Mouse (Mus musculus) layer of hippocampus, postnatal 36 days (tissue): Measurements from ENCODE around the gene Ifnl3. TPM values are rescaled to one million over a fixed set of nuclear protein-coding genes. Genes with fewer than 3 reads are reported as not detected.

Experiments used
- DNase-seq, 2 experiments: peaks; one replicate each; pipeline ENCODE4 v3.0.0; 2022
- microRNA-seq, 2 experiments: library from miRNA; unstranded; fragments of <30 nt; microRNA quantifications; one replicate each; pipeline ENCODE4 v1.2.0; 2021
- total RNA-seq, 2 experiments: library from RNA; stranded (reverse); gene quantifications; 2 replicates each; pipeline ENCODE4 v1.2.3; 2021

Ifnl3 gene
- total RNA-seq, 2 experiments from 2014 or later, result not detected

DNA sequence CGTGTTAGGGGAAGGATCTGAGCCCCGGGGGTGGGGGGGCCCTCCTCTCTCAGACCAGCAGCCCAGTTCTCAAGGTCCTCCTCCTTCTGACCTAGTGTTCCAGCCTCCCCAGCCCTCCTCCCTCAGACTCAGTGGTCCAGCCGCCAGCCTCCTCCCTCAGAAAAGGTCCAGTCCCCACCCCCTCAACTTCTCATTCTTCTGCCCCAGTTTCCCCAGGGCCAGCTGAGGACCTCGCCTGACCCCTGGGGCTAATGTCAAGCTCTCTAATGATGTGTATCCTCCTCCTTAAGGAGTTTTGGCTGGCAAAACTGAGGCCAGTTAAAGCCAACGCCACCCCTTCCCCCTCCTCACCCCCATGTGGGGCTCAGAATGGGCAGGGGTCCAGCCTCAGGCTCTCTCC is 24.5 kb downstream of the Ifnl3 start, which contains the start of gene Nccrp1:
Gene Nccrp1, minus strand, starts transcription at position 101 of the 400 bp plus-strand sequence.
- no peak for DNase-seq

DNA sequence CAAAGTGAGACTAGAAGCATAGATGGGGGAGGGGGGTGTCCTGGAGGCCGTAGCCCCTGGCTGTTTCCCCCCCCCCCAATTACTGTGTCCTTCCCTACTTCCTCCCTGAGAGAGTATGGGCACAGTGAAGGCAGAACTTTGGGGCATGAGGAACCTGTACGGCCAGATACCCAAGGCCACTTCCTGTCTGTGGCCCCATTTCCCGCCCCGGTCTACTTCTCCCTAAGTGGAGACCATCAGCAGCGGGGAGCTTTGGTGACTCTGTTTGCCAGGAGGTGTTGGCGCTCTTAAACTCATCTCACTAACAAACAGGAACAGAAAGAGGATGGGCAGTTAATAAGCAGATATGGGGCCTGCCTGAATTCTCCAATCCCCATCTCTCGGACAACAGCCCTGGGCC is 25.0 kb downstream of the Ifnl3 start:
- no peak for DNase-seq

DNA sequence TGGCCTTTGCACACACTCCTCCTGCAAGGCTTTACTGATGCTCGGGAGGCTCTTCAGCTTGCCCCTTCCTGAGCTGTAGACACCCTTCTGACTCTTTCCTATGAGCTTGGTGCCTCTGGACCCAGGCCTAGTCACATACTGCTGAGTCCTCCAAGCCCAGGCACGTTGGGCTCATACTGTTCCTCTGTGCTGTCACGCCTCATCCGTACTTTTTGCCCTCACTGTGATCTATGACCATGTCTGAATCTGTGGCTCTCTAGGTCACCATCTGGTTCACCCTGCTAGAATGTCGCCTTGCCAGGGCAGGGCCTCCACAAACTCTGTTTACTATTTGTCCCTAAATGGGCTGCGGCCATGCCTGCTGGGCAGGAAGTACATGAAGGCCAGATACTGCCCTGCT is 30.4 kb downstream of the Ifnl3 start:
- no peak for DNase-seq

DNA sequence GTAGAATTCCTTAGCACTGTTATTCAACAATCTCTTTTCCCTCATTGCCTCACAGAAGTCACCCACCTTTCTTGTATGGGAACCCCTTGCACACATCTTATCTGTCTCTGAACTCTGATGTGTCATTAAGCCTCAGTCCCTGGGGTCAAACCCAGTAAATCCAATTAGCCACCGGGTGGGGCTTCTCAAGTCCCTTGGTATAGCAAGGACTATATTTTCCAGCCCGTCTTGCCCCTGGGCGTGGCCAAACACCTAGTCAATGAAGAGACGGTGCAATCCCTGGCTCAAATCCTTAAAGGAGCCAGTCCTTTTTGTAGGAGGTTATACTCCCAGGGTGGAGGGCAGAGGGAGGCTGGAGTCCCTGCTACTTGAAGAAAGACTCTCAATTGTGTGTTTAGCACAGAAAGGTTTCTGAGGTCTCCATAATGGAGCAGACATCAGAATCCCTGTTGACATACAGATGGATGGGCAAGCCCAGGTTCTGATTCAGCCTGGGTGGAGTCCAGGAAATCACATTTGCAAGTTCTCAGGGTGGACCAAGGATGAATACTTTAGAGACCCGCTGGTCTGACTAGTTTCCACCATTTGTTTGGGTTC is 33.4 kb downstream of the Ifnl3 start:
- no peak for DNase-seq

DNA sequence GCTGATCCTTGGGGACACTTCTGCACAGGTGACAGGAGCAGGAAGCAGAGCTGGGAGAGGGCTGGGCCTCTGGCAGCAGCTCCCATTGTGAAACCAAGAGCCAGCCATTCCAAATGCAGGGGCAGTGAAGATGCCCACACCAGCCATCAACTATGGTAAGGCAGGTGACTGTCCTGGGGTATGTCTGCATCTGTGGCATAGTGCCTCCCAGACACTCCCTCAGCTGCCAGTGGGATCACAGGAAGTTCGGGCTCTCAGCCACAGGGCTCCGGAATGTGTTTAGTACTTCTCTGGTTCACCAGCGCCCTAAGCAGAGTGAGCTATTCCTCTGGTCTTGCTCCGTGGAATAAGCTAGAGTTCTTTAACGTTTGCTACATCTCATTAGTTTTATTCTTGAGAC is 34.4 kb downstream of the Ifnl3 start:
- DNase-seq, result no peak

DNA sequence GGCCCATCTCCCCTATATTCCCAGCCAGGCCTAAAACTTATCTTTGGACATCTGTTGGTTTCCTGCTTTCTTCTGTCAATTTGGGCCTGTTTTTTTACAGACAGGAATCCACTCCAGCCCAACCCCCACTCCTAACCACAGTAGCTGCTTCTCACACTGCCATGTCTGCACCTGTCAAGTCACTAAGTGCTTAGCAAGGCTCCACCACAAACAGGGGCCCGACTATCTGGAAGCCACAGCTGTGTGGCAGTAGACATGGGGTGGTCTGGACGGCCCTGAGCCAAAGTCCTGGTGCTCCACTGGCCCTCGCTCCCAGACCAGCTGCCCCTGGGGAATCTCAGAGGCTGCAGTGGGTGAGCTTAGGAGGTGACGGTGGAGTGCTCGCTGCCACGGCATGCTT is 35.1 kb downstream of the Ifnl3 start:
- DNase-seq, result no peak

DNA sequence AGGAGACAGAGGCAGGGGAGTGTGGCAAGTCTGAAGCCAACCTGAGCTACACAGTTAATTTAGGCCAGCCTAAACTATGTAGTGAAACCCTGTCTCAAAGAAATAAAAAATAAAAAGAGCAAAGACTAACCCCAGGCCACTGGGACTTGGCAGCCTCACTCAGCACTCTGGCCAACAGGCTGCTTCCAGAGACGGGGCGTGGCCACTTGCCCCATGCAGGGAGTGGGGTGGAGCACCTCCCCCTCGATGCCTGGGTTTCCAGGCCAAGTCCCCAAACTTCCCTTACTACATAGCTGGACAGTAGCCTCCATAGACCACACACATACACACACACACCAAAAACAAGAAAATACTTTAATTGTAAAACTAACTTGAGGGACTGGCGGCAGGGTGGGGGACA is 35.9 kb downstream of the Ifnl3 start:
- peak in 1 of 2 experiments; percentile 8 for DNase-seq

DNA sequence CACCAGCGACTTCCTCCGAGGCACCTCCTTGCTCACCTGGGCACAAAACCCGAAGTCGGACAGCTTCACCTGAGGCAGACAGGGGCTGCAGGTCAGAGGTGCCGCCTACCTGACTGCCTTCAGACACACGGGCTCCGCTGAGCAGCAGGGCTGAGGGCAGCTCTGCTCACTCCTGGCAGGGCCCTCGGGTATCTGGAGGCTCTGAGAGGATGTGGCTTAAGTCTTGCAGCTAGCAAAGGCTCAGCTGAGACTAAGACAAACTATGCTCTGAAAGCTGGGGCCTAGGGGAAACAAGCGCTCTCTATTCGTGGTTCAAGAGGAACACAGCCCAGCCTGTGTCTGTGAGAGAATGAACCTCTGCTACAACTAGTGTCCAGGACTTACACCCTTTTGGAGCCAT is 38.2 kb downstream of the Ifnl3 start:
- peak in 1 of 2 experiments; percentile 6 for DNase-seq

DNA sequence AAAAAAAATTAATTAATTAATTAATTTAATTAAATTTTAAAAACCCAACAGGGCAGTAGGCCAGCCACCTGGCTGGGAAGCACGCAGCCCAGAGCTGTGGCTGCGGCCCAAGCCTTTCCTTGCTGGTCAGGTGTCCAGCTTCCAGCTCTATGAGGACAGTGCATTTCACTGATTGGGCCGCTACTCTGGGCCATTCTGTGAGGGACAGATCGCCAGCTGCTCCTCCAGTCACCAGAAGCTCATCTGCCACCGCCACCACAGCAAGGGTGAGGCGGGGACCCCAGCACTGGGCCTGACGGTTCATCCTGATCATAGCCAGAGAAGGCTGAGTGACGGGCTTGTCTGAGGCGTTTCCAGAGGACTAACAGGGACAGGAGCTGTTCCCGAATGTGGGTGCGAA is 39.3 kb downstream of the Ifnl3 start:
- peak in 1 of 2 experiments; percentile 1 for DNase-seq

DNA sequence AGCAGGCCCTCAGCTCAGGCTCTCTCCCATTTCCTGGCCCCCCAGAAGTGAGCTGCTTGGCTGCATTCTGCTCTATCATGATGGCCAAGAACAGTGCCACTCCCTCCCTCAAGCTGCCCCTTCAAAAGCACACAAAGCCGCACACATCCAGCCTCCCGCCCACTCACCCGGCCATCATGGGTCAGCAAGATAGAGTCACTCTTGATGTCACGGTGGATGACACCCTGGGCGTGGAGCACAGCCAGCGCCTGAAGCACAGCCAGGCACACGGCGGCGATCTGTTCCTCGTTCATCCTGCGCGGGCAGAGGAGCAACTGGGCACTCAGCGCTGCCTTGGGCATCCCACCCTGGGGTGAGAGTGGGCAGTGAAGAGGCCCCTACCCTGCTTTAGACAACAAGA is 39.7 kb downstream of the Ifnl3 start:
- DNase-seq, result peak in 1 of 2 experiments; percentile 1

DNA sequence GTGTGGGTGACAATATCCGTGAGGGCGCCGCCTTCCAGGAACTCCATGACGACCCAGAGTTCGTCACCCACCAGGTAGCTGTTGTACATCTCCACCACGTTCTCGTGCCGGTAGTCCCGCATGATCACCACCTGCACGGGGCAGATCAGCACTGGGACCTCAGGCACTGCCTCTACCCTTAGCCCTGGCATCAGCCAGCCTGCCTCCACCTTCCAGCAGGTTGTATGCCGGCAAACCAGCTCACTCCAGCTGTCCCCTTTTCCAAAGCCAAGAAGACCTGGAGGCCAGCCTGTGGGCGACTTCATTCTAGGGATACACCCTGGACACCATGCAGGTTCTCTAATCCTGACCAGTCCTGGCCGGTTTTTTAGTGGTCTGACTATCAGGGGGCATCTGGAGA is 40.3 kb downstream of the Ifnl3 start:
- DNase-seq, result no peak

DNA sequence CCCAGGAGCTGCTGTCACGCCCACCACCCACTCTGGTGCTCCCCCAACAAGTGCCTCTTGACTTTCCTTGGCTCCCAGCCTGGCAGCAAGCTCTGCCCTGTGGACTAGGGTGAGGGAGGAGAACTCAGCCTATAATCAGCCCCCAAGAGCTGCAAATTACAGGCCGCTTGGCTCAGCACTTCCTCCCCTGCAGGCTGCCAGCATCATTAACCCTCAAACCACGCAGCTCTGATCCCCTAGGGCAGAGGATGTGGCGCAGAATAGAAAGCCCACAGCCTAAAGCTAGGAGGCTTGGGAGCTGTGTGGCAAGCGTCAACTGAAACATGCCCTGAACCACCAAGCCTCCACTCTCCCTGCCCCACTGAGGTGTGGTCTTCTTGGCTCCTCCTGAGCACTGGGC is 42.8 kb downstream of the Ifnl3 start:
- DNase-seq, result no peak

DNA sequence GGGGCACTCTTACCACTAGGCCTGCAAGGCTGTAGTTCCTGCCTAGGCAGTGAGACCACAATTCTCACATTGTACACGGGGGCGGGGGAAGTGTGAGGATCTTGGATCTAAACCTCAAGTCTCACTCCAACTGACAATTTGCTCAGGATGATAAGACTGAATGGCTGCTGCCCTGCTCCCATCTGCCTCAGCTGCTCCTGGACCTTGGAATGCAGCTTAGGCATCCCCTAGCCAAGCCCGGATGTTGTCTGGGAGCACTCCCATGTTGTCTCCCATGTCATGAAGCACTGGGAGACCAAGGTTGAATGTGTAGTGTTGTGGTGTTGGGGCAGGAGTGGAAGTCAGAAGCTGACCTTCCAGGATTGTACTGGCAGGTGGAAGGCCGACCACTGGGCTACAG is 44.9 kb downstream of the Ifnl3 start:
- no peak for DNase-seq

DNA sequence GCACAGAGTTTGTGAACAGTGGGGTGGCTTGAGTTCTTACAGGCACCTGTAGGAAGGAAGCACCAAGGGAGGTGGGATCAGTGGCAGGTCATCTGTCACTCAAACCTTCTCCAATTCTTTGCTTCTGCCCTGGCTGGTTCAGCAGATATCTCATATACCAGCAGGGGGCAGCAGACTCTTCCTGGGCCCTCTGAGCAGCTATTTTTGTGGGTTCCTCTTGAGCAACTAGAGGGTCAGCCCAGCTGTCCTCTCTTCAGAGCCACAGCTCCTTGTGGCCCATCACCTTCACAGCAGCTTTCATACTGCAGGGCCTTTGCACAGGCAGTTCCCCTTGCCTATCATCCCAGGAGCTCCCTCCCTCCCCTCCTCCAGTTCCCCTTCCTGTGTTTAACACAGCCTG is 45.6 kb downstream of the Ifnl3 start:
- peak; percentile 62 for DNase-seq

DNA sequence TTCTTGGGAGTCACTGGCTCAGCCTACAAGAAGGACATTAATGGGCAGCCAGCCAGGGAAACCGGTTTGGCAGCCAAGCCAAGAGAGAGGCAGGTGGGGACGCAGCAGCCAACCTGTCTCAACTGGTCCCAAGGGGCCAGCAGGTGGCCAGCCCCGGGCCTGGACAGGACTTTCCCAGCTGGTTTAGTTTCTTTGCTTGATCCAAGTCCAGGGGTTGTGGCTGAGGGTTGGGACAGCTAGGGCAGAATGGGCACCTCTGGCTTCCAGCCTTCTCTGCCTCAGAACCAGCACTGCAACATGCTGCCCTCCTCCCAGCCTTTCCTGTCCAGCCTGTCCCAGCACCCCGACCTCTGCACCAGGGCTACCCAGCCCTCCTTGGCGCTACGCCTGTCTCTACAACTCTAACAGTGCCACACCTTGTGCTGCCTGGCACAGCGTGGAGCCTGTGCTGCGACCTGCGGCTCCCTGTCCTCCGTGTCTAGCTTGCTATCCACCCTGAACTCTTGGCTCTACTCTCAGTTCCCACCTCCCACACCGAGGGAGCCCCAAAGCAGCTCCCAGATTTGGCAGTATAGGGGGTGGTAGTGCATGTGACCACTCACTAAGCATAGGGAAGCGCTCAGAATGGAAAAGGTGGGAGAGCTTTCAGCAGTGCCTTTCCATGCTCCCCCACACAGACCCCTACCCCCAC is 47.8 kb downstream of the Ifnl3 start:
- DNase-seq, result no peak

DNA sequence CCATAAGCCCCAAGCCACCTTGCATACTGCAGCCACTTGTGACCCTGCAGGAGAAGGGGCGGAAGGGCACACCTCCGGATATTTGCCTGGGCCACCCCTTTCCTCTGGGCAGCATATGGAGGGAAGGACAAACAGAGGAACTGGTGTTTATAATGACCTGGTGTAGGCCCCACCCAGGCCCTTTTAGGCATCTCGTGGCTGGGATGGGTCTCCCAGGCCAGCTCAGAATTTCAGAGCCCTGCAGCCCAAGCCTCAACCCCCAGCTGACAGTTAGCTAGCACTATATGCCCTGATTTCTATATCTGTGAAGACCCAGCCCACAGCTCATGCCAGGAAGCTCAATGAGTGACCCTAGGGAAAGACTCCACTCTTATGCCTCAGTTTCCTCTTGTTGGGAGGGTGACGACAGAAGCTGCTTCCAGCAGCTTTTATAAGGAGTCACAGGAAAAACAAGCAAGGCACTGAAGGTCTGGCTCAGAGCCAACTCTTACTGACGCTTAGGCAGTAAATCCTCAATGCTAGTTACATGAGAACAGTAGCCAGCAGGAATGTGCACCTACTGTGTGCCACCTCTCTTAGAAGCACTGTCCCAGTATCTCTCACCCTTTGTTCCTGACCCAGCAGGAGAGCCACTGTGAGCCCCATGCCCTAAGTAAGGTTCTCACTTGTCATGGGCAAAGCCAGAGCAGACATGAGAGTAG is 48.5 kb downstream of the Ifnl3 start:
- DNase-seq, result no peak

DNA sequence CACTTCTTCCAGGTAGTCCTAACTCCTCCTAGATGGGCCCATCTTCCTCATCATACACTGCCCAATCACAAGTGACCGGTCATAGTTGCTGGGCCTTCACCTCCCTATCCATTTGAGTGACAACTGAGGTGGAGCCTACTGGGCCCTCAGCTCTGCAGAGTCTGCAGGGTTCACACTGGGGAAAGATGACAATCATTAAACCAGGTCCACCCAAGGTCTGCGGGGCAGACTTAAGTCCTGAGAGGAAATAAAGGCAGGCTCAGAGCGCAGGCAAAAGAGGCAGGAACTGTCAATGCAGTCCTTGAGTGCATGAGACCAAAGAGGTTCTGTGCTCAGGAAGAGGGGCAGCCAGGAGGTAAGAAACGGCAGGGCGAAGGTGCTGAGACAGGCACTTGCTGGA is 50.1 kb downstream of the Ifnl3 start:
- DNase-seq, result no peak

DNA sequence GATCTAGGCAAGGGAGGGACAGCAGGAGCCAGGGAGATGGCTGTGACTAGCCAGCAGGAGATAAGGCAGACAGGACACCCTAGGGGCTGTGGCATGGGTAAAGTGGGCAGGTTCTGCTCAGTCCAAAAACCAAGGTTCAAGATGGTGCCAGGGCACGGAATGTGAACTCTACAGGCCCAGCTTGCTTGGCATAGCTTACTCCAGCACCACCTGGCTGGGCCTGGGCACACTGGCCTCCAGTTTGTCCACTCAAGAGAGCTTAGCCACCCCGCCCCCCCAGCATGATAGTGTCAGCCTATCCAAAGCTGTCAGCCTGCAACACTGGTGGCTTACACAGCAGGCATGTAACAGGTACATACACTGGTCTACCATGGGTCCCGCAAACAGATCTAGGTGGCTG is 50.6 kb downstream of the Ifnl3 start:
- no peak for DNase-seq

Small RNA genes within 50 kb of the gene (microRNA-seq; reads per million reads assigned to microRNA genes)
- gene Mir7049, result 0.63 to 2.1 reads per million in 2 experiments

Other genes starting within 250 kb of the Ifnl3 start
- 10 to 100 TPM; 36.5 to 36.8 TPM for gene Eid2b, start 245.1 kb upstream of the Ifnl3 start, total RNA-seq
- 1 to 10 TPM in 1 of 2 experiments, under 1 TPM in 1; 0.27 to 1.8 TPM for gene Selenov, start 231.7 kb upstream of the Ifnl3 start, total RNA-seq
- gene Dll3, start 220.6 kb upstream of the Ifnl3 start, total RNA-seq, result 1 to 10 TPM; 2.1 to 2.8 TPM
- gene Timm50, start 210.8 kb upstream of the Ifnl3 start, total RNA-seq, result 10 to 100 TPM; 41.1 to 42.1 TPM
- 100 to 1,000 TPM; 114 to 122 TPM for gene Supt5, start 184.1 kb upstream of the Ifnl3 start, total RNA-seq
- gene Rps16, start 172.2 kb upstream of the Ifnl3 start, total RNA-seq, result 100 to 1,000 TPM; 454 to 471 TPM
- 1 to 10 TPM; 5.5 to 7.4 TPM for gene Plekhg2, start 150.2 kb upstream of the Ifnl3 start, total RNA-seq
- 1 to 10 TPM; 3.1 to 3.9 TPM for gene Zfp36, start 142.6 kb upstream of the Ifnl3 start, total RNA-seq
- gene Med29, start 130.1 kb upstream of the Ifnl3 start, total RNA-seq, result 10 to 100 TPM; 18.3 to 19.6 TPM
- 10 to 100 TPM; 68.9 to 70.1 TPM for gene Paf1, start 129.9 kb upstream of the Ifnl3 start, total RNA-seq
- gene Gmfg, start 85.4 kb upstream of the Ifnl3 start, total RNA-seq, result 1 to 10 TPM; 1.2 to 2.0 TPM
- 10 to 100 TPM; 64.3 to 72.3 TPM for gene Lrfn1, start 70.9 kb upstream of the Ifnl3 start, total RNA-seq
- not detected for gene Ifnl2, start 12.4 kb upstream of the Ifnl3 start, total RNA-seq
- not detected for gene Sycn, start 18.0 kb downstream of the Ifnl3 start, total RNA-seq
- gene Nccrp1, start 24.4 kb downstream of the Ifnl3 start, total RNA-seq, result under 1 TPM; 0.48 to 0.52 TPM
- 10 to 100 TPM; 66.4 to 79.4 TPM for gene Samd4b, start 75.3 kb downstream of the Ifnl3 start, total RNA-seq
- gene Pak4, start 75.3 kb downstream of the Ifnl3 start, total RNA-seq, result 10 to 100 TPM; 15.1 to 15.8 TPM
- 1 to 10 TPM; 1.2 to 1.7 TPM for gene Acp7, start 108.5 kb downstream of the Ifnl3 start, total RNA-seq
- gene Fbxo27, start 170.0 kb downstream of the Ifnl3 start, total RNA-seq, result 10 to 100 TPM; 16.8 to 20.1 TPM
- 1 to 10 TPM in 1 of 2 experiments, under 1 TPM in 1; 0.92 to 1.3 TPM for gene Fbxo17, start 194.0 kb downstream of the Ifnl3 start, total RNA-seq
- 10 to 100 TPM; 55.7 to 56.6 TPM for gene Mrps12, start 219.0 kb downstream of the Ifnl3 start, total RNA-seq
- gene Sars2, start 219.2 kb downstream of the Ifnl3 start, total RNA-seq, result 10 to 100 TPM in 1 of 2 experiments, 1 to 10 TPM in 1; 9.9 to 11.6 TPM
- gene Ccer2, start 233.3 kb downstream of the Ifnl3 start, total RNA-seq, result under 1 TPM; 0.38 to 0.45 TPM
- gene Sirt2, start 243.9 kb downstream of the Ifnl3 start, total RNA-seq, result 100 to 1,000 TPM; 156 to 162 TPM
- gene Nfkbib, start 244.7 kb downstream of the Ifnl3 start, total RNA-seq, result 10 to 100 TPM; 25.3 to 29.2 TPM